Mouse (Mus musculus) T-helper 2 cell (primary cell): ENCODE data around the gene Gfral.

Experiments
- in situ Hi-C: fragments of 300-600 bp; cut with MboI, MseI; formaldehyde crosslinking; loops from one replicate; pipeline ENCODE4 v1.15.1; 2025; ENCODE audit warnings: high pct_unique_total_duplicates

The Gfral gene

DNA sequence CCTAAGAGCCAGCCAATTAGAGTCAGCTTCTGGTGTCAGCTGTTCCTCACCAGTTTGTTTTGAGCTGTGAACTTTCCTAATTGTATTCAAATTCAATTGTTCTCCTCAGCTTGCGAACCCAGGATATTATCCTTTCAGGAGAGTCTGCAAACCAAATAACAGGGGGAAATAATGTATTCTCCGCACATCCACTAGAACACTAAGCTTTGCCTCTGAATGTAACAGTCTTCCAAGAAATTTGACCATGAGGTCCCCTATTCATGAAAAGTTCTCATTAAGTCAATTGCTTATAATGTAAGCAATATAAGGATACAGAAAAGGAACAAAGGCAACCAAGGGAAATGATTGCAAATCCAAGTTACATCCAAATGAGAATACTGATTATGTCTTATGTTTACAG, at the start of gene Gfral:
Gfral (minus strand) TSS at position 101 of the 400 bp plus-strand sequence.
- in situ Hi-C loops = no loop called here

DNA sequence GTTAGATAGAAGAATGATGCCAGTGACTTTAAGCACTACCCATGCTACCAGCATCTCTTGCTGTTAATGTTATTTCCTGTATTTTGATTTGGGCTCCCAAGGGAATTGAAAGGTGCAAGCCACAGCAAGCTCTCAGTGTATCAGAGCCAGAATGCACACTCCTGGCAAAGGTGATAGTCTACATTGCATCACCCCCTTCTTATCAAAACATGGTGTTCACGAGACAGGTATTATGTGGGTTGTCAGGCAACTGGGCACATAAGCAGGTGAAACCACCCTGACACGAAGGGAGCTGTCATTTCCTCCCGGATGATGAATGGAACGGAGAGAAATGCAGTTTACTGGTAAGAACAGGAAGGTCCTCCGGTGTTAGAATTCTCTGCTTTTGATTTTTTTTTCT, 44.3 kb upstream of the Gfral start:
- in situ Hi-C loops = no loop called here

DNA sequence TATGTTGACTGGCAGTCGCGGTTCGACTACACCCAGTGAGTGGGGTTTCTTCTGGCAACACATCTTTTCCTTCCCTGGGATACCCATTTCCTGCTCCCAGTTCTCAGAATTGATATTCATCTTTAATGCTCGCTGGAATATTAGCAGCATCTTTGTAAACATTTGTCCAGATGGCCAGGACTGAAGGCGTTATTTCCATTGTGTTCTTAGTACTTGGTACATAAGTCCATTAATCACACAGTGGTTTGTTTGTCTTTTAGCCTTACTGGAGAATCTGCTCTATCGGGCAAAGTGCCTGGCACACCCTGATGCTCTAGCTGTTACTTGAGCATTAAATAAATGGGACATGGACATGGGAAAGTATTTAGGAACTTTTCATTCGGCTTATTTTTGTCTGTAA, 39.1 kb upstream of the Gfral start:
- in situ Hi-C loops = no loop called here

DNA sequence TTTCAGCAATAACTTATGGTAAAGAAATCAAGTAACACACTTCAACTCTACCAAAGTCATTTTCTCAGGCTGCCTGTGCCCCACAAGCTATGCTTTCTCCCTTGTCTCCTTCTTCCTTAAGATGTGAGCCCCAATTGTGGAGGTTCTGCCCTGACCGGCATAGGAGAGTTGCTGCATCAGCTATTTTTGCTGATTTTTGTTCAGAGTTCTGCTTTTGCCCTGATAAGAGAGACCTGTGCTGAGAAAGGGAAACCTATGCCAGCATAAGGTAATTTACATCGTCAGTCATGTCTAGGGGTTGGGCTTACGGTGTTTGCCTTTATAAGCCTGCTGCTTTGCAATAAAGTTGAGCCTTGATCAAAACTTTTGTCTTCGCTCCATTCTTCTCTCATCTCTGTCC, 38.7 kb upstream of the Gfral start:
- in situ Hi-C loops = no loop called here

DNA sequence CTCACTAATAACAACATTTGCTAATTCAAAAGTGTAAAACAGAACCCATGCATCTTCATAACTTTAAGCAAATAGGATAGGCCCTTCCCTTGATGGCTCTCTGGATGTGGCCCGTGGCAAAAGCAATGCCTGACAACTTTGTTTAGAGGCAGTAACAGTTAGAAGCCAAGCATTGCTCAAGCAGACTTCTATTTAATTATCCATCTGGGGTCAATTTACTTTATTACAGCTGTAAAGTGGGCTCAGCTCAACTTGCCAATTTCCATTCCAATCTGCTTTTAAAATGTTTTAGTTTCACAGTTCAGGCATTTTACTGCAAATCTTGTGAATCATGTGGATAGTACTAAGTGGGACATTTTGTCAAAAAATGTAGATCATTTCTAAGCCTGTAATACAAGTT, 28.9 kb upstream of the Gfral start:
- in situ Hi-C loops = loop anchor here (25.0 kb wide), 1 partner anchor 480 kb away; no protein-coding TSS in a partner anchor

DNA sequence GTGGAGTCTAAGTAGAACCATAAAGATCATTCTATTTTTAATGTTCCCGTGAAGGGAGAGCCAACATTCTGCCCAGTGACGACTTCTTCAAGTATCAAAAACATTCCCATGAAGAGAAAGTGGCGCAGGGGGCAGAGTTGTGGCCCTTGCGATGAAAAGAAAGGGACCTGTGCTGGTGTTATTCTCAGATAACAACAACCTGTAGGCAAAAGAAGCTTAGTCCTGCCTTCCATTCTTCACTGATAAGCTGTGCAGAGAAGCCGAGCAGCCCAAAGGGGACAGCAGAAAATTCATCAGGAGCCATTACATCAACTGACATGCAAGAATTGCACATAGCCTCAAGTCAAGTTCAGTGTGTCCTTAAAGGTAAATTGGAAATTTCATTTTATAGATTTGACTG, 24.5 kb upstream of the Gfral start:
- in situ Hi-C loops = loop anchor here (25.0 kb wide), 1 partner anchor 476 kb away; no protein-coding TSS in a partner anchor

DNA sequence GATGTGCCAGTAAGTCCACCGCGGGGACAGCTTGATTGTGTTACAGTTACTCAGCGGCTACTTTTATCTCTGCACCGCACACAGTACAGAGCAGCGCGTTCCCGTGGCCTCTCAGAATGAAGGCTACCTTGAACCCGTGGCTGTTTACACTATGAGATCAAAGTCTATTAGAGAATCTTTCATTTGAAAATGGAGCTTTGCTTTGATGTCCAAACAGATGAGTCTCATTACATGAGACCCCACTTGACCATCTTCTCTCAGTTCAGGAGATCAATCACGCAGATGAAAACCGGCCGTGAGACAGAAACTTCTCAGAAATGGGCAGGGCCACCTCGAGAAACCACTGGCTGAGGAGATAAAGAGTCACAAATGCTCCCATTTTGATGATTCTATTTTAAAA, 23.8 kb upstream of the Gfral start:
- in situ Hi-C loops = loop anchor here (25.0 kb wide), 1 partner anchor 475 kb away; no protein-coding TSS in a partner anchor

DNA sequence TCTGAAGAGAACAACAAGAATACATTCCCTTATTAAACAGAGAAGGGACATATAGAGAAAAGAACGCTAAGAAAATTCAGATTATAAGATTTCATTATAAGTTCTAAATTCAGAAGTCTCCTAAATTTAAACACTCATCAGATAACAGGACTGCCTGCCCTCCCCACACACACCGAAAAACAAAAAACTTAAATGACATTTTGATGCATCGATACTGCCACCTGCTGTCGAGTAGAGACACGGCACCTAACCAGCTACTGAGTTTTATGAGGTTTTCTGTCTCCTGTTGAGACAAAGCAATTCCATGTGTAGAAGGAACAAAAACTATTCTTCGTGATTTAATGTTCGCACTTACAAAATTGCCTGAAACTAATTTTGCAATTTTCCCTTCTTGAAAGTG, 23.2 kb upstream of the Gfral start:
- in situ Hi-C loops = loop anchor here (25.0 kb wide), 1 partner anchor 474 kb away; no protein-coding TSS in a partner anchor

DNA sequence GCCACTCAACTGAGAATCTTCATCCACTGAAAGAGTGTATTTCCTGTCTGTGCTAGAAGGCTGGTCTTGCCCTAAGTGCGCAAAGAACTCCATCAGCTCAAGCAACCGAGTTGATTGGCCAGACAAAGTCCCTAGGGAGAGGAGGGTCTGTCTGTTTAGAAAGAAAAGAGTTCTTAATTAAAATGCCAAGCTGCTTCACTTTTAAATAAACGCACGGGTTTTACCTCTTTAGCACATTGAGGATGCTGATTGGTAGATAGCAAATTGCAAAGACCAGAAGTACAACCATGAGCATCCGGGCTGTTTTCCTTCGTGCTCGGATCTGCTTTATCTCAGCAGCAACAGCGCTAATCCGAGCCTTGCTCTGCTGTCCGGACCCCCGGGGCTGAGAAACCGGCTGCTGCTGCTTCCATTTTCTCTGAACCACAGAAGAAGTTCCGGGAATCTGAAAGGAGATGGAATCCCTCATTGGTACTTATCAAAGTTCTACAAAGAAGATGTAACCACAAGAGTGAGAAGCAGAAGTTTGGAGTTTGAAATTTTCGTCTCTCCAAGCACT, 22.6 kb upstream of the Gfral start:
- in situ Hi-C loops = loop anchor here (25.0 kb wide), 1 partner anchor 474 kb away; no protein-coding TSS in a partner anchor

DNA sequence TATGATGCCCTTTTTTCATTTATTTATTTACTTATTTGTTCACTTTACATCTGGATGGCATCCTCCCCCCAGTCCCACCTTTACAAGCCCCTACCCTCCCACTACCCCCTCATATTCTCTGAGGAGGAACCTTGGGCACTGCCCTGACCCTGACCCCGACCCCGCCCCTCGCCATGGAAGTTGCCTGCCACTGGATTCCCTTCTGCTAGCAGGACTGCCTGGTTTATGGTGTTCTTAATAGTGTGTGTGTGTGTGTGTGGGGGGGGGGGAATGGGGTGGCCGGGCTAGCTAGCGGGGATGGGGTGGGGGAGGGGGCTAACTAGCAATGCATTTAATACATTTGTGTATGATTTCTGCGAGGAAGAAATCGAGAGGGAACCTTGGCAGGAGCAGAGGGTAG, 21.4 kb upstream of the Gfral start:
- in situ Hi-C loops = loop anchor here (25.0 kb wide), 1 partner anchor 473 kb away; no protein-coding TSS in a partner anchor

DNA sequence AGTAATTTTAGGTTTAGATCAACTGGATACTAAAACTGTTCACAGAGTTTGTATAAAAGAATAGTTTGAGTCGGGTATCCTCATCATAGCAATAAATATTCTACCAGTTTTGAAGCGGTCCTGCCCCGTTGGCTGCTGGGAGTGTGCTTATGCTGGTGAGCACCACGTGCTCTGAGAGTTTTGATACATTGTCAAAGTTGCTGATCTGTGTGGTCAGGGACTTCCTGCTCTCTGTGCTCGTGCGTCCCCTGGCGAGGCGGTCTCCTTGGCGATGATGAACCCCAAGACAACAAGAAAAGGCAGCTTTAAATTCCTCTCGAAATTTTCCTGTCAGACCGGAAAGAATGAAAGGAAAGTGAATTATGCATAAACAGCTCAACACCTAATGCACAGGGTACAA, 16.9 kb upstream of the Gfral start:
- in situ Hi-C loops = loop anchor here (25.0 kb wide), 1 partner anchor 468 kb away; no protein-coding TSS in a partner anchor

DNA sequence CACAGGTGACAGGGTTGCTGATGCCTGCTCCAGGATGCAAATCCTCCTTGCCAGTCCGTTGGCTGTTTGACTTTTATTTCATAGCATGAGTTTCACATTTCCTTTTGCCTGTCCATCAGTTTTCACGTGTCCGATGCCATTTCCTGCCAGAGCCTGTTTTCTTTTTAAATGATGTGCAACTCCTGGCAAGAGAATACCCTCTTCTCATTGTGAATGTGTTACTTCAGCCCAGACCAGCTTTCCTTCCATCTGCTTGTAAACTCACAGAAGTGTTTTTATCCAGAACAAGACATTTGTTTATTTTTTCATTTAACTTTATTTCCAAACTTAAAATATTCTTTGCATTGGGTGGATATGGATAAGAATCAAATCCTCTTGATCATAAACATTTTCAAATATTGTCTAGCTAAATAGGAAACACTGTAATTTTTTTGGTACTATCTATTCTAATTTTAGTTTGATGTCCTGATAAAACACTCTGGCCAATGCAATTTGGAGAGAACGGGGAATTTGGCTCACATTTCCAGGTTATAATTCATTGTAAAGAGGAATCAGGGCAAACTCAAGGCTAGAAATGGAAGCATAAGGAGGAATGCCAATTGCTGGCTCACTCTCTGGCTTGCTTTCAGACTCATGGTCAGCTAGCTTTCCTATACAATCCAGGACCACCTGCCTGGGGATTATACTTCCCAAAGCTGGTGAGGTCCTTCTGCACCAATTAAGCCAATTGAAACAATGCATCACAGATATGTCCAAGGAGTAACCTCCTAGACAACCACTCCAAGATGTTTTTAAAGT, 3.9 kb upstream of the Gfral start:
- in situ Hi-C loops = no loop called here

DNA sequence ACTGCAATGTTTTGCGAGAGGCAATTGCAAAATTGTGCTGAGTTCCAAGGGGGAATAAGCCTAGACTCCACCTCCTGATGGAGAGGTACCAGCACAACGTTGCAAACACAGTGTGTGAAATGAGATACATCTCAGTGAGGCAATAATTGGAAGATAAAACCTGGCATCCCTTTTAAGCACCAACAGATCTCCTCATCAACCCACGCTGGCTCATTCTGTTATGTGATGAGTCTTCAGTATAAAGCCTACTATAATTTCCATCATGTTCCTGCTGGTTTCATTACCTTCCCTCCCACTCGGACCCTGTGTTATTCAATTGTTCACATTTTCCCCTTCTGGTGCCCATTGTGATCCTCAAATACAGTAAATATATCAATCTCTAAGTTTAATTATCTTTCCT, 1.2 kb upstream of the Gfral start:
- in situ Hi-C loops = no loop called here

DNA sequence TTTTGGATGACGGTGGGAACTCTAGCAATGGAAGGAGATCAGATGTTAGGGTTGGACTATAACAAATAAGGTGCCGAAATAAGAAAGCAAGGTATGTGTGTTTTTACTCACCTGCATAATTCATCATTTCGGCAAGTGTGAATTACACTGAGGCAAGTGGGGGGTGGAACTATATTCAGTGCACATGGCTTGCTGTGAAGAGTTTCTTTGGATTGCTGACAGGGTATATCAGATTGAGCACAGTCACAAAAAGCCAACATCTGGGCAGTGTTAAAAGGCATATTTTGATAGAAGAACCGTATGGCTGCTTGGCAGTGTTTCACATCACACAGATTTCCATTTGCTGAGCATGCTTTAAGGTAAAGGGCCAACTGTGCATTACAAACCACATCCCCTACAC, 16.5 kb downstream of the Gfral start:
- in situ Hi-C loops = no loop called here

DNA sequence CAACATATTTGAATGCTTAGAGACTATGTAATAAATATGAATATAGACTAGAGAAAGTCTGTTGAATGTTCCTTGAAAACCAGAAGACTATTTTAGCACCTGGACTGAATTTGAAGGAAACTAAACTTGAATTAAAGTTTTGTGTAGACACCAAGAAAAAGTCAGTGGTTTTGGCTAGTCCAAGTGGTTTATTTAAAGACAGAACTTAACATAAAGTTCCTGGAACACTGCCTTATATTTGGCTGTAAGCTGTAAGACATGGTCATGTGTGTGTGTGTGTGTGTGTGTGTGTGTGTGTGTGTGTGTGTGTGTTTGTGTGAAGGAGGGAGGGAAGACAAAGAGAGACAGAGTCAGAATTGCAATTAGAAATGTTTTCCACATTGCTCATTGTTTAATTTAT, 34.2 kb downstream of the Gfral start:
- in situ Hi-C loops = no loop called here

DNA sequence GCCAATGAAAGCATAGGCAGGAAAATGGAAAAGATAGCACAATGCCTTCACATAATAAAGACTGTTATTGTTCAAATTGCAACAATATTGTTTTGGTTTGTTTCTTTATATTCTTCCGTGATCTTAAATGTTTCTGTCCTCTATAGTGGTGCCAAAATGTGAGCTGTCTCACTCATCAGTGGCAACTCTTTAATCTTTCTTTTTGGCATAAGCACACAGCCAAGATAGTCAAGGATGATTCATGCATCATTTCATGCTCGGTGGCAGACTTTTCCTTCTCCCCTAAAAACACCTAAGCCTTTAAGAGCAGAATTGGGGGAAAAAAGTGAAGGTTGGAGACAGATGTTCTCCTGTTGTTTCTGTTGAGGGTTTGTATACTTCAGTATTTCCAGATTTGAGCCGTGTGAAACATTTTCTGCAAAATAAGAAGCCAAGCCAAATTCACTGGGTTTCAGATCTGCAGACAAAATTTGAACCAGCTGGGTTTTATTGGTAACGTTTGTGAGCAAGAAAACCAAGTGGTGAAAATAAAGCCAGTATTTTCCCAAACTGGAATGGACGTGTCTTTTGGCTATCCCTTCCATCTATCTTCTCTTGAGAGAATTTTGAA, 40.7 kb downstream of the Gfral start:
- in situ Hi-C loops = no loop called here

DNA sequence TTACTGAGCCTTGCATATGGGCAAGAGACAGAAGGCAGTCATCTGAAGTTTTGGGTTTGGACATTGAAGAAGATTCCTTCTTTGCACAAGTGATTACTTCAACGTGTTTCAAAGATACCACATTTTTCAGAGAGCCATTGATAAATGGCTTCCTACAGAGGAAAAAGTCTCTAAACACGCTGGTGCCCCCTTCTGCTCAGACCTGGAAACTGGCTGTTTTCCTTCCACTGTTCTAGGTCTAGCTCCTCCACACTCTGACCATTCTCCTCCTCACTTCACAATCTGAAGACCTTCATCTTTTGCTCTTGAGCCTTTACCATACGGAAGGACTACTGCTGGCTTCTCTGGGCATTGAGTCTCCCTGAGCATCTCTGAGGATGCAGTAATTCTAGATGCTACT, 45.1 kb downstream of the Gfral start:
- in situ Hi-C loops = no loop called here

DNA sequence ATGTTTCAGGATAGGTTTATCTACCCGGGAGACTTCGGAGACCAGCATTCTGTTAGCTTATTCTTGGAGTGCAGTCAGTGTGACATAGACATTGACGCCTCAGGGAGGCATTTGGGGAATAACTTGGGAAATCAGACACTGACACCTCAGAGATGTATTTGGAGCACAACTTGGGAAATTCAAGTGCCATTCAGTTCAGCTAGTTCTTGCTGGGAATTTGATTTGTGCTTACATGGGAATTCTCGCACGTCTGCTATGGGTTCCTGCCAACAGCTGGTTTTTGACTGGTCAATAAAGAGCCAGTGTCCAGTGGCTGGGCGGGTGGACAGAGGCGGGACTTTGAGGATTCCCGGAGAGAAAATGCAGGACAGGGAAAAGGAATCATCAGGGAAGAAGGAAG, 51.0 kb downstream of the Gfral start:
- in situ Hi-C loops = no loop called here

DNA sequence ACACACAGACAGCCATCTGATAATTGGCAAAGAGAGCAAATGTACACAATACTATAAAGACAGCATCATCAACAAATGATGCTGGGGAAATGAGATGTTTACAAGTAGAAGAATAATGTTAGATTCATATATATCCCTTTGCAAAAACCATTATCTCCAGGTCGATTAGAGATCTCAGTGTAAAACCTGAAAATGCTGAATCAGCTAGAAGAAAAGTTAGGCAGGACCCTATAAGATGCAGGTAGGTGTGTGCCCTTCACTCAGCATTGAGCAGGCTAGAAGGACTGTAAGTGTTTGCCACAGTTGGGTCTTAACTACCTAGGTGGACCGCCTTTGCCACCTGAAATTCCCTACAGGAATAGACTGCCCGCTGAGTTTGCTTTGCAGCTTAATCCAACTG, 67.9 kb downstream of the Gfral start:
- in situ Hi-C loops = no loop called here

DNA sequence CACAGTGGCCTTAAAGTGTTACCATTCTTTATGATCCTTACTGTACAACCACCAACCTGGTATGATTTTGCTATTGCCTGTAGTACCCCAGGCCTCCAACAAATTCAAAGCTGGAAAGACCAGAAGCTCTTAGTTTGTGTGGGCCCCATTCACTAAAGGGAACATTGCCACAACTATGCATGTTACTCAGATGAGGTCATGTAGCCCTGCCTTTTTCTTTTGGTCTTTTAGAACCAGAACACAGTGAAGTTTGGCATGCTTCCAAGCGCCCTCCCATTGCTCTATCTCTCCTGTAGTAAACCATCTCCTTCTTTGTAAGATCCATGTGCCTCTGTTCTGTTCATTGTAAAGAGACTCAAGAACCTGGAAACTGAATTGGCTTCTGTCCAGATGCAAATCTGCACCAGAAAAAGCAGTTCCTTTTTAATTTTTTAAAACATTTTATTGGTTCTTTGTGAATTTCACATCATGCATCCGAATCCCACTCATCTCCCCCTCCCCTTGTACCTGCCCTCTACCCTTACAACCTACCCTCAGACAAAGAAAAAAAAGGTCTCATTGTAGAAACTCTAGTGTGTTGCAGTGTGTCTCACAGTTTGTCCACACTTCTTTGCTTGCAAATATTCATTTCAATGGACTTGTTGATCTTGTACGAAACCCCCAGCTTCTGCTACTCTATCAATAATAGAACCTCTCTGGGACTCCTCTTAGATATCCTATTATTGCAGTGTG, 74.9 kb downstream of the Gfral start:
- in situ Hi-C loops = no loop called here

DNA sequence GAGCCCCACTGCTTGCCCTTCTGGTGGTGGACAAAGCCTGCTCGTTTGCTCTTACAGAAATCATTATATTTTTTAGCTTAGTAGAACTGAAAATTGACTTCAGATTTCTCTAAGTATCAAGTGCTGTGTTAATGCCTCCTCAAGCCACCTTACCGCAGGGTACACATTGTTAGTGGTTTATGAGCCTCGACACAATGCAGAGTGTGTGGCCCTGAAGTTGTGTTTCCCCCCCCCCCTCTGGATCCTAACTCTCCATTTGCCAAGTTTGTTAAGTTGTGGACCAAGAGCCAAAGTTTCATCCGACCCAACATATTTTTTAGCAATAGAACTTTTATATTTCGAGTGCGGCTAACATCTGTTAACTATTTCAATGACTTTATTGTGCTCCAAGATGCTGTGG, 79.4 kb downstream of the Gfral start:
- in situ Hi-C loops = no loop called here

DNA sequence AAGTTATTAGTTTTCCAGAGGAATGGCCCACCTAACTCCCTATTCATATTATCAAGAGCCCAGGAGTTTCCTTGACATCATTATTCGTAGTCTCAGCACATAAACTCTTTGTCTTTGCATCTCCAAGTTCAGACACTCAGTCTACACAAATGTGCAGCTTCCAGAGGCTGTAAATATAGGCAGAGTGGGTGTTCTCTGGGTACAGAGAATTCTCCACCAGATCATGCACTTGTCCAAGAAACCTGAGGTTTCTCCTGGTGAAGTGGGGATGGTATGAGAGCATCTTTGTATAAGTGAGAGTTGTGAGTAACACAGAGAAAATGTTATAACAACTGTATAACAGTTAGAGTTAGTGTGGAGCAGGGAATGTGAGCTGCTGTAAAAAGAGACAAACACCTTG, 84.1 kb downstream of the Gfral start:
- in situ Hi-C loops = no loop called here
